Mouse (Mus musculus) frontal cortex, adult 2 months (tissue): ENCODE data around the gene Rps15. TPM values are rescaled to one million over a fixed set of nuclear protein-coding genes. Genes with fewer than 3 reads are reported as not detected.

Experiments used
- DNase-seq, 2 experiments: peaks; one replicate each; pipeline ENCODE4 v3.0.0; 2022; ENCODE audit warnings: low spot score in 1 of 2; ENCODE audit errors: extremely low spot score in 1 of 2
- polyA plus RNA-seq: library from polyadenylated mRNA; depleted of rRNA; stranded (reverse); fragments of >200 nt; gene quantifications from 2 replicates; pipeline ENCODE4 v1.2.3, GENCODE M21; 2012

Gene Rps15
- polyA plus RNA-seq, 1 experiment, result 2,217 TPM

GRCm38 (mm10) chr10:80288097-80288496 lies 4.2 kb upstream of the Rps15 start:
- no peak for DNase-seq

- DNase-seq, result no peak
These were observed 3.6 kb upstream of the Rps15 start for GRCm38 (mm10) chr10:80288657-80289056.

GRCm38 (mm10) chr10:80293325-80293724 lies 1.1 kb downstream of the Rps15 start:
- DNase-seq, result no peak

- DNase-seq, result no peak
These were observed 2.1 kb downstream of the Rps15 start for GRCm38 (mm10) chr10:80294311-80294710.

- no peak for DNase-seq
These were observed 2.6 kb downstream of the Rps15 start for GRCm38 (mm10) chr10:80294788-80295303.

GRCm38 (mm10) chr10:80295618-80296425 lies 3.6 kb downstream of the Rps15 start, which contains the start of gene Apc2:
Gene Apc2 (plus strand): TSS chr10:80295977.
- DNase-seq, result peak; percentile 74 to 79

GRCm38 (mm10) chr10:80296824-80297223 lies 4.6 kb downstream of the Rps15 start:
- no peak for DNase-seq

GRCm38 (mm10) chr10:80297526-80298133 lies 5.4 kb downstream of the Rps15 start:
- no peak for DNase-seq

- DNase-seq, result peak; percentile 83 to 93
These were observed 6.5 kb downstream of the Rps15 start for GRCm38 (mm10) chr10:80298571-80299281.

GRCm38 (mm10) chr10:80299301-80299700 lies 7.0 kb downstream of the Rps15 start:
- no peak for DNase-seq

- no peak for DNase-seq
These were observed 7.6 kb downstream of the Rps15 start for GRCm38 (mm10) chr10:80299824-80300223.

- DNase-seq, result no peak
These were observed 8.5 kb downstream of the Rps15 start for GRCm38 (mm10) chr10:80300672-80301181.

GRCm38 (mm10) chr10:80301256-80302081 lies 9.2 kb downstream of the Rps15 start:
- no peak for DNase-seq

- no peak for DNase-seq
These were observed 9.8 kb downstream of the Rps15 start for GRCm38 (mm10) chr10:80302082-80302355.

GRCm38 (mm10) chr10:80302471-80302881 lies 10.2 kb downstream of the Rps15 start:
- peak; percentile 58 to 65 for DNase-seq

GRCm38 (mm10) chr10:80304458-80304857 lies 12.2 kb downstream of the Rps15 start:
- no peak for DNase-seq

- DNase-seq, result no peak
These were observed 12.6 kb downstream of the Rps15 start for GRCm38 (mm10) chr10:80304862-80305261.

- DNase-seq, result no peak
These were observed 19.3 kb downstream of the Rps15 start for GRCm38 (mm10) chr10:80311560-80311959.

- DNase-seq, result no peak
These were observed 20.6 kb downstream of the Rps15 start for GRCm38 (mm10) chr10:80312586-80313504.
